Mouse (Mus musculus): Measurements from ENCODE around the gene Snn.

GRCm38 (mm10) chr16:11064341-11064740, 3.6 kb downstream of the Snn start:
- TF ChIP-seq CTCF (IDR thresholded peaks at IDR 0.05; ENCODE audit: borderline replicate concordance, insufficient read depth, low read length) (no peak), POLR2A (IDR thresholded peaks at IDR 0.05; ENCODE audit: low read depth, low read length) (no peak)

All from embryonic fibroblast, embryonic 13.5 days (primary cell).